Mouse (Mus musculus): Measurements from ENCODE around the gene Trap1a.

GRCm38 (mm10) chrX:139339553-139339952, 6.1 kb downstream of the Trap1a start:
- TF ChIP-seq CTCF (IDR thresholded peaks at IDR 0.05; ENCODE audit: extremely low read depth, insufficient read depth, insufficient read length, insufficient replicate concordance), result no peak
- TF ChIP-seq POLR2A (IDR thresholded peaks at IDR 0.05; ENCODE audit: low read depth, low read length), result no peak

All from spleen, adult 2 months (tissue).